Mouse (Mus musculus): ENCODE data around the gene Polr1b.
A peak's percentile ranks its signal among the peaks of the same experiment; 100 is the strongest.

Gene Polr1b

GRCm38 (mm10) chr2:129116368-129116739, 15.6 kb downstream of the Polr1b start:
- DNase-seq (ENCODE audit: low spot score in 2 of 2): no peak

- DNase-seq (ENCODE audit: low spot score in 2 of 2): no peak
Measured at GRCm38 (mm10) chr2:129118061-129118460, 17.3 kb downstream of the Polr1b start.

GRCm38 (mm10) chr2:129121986-129122385, 21.2 kb downstream of the Polr1b start:
- no peak for DNase-seq (ENCODE audit: low spot score in 2 of 2)

- peak; percentile 89 to 91 for DNase-seq (ENCODE audit: low spot score in 2 of 2)
Measured at GRCm38 (mm10) chr2:129129412-129129929, 28.7 kb downstream of the Polr1b start, which contains the start of gene Chchd5. Gene Chchd5, plus strand, starts transcription at chr2:129129700.

GRCm38 (mm10) chr2:129129987-129130545, 29.3 kb downstream of the Polr1b start:
- peak in 1 of 2 experiments; percentile 21 for DNase-seq (ENCODE audit: low spot score in 2 of 2)

GRCm38 (mm10) chr2:129130776-129131175, 30.0 kb downstream of the Polr1b start:
- no peak for DNase-seq (ENCODE audit: low spot score in 2 of 2)

GRCm38 (mm10) chr2:129132231-129132630, 31.4 kb downstream of the Polr1b start:
- DNase-seq (ENCODE audit: low spot score in 2 of 2): no peak

- DNase-seq (ENCODE audit: low spot score in 2 of 2): no peak
Measured at GRCm38 (mm10) chr2:129133006-129133805, 32.4 kb downstream of the Polr1b start.

- DNase-seq (ENCODE audit: low spot score in 2 of 2): no peak
Measured at GRCm38 (mm10) chr2:129139906-129140305, 39.1 kb downstream of the Polr1b start.

GRCm38 (mm10) chr2:129148836-129149235, 48.0 kb downstream of the Polr1b start:
- DNase-seq (ENCODE audit: low spot score in 2 of 2): no peak

- no peak for DNase-seq (ENCODE audit: low spot score in 2 of 2)
Measured at GRCm38 (mm10) chr2:129150386-129150785, 49.6 kb downstream of the Polr1b start.

- no peak for DNase-seq (ENCODE audit: low spot score in 2 of 2)
Measured at GRCm38 (mm10) chr2:129151111-129151510, 50.3 kb downstream of the Polr1b start.

- DNase-seq (ENCODE audit: low spot score in 2 of 2): no peak
Measured at GRCm38 (mm10) chr2:129152751-129153150, 52.0 kb downstream of the Polr1b start.

GRCm38 (mm10) chr2:129164815-129165214, 64.0 kb downstream of the Polr1b start:
- DNase-seq (ENCODE audit: low spot score in 2 of 2): no peak

GRCm38 (mm10) chr2:129166466-129167463, 66.0 kb downstream of the Polr1b start:
- no peak for DNase-seq (ENCODE audit: low spot score in 2 of 2)

GRCm38 (mm10) chr2:129173386-129173785, 72.6 kb downstream of the Polr1b start:
- no peak for DNase-seq (ENCODE audit: low spot score in 2 of 2)

- peak in 1 of 2 experiments; percentile 25 for DNase-seq (ENCODE audit: low spot score in 2 of 2)
Measured at GRCm38 (mm10) chr2:129174474-129174873, 73.7 kb downstream of the Polr1b start.

GRCm38 (mm10) chr2:129175636-129176035, 74.8 kb downstream of the Polr1b start:
- no peak for DNase-seq (ENCODE audit: low spot score in 2 of 2)
